Mouse (Mus musculus) yolk sac, embryonic 10.5 days (tissue): ENCODE measurements around the gene Ssr2.

ENCODE experiments used
- DNase-seq: peaks from one replicate; pipeline ENCODE4 v3.0.0-alpha.2; 2017; ENCODE audit warnings: low spot score

Gene Ssr2

GRCm38 (mm10) chr3:88575540-88575939 is at the start of gene Ssr2:
Gene Ssr2 (plus strand): TSS chr3:88575876.
- no peak for DNase-seq

DNA sequence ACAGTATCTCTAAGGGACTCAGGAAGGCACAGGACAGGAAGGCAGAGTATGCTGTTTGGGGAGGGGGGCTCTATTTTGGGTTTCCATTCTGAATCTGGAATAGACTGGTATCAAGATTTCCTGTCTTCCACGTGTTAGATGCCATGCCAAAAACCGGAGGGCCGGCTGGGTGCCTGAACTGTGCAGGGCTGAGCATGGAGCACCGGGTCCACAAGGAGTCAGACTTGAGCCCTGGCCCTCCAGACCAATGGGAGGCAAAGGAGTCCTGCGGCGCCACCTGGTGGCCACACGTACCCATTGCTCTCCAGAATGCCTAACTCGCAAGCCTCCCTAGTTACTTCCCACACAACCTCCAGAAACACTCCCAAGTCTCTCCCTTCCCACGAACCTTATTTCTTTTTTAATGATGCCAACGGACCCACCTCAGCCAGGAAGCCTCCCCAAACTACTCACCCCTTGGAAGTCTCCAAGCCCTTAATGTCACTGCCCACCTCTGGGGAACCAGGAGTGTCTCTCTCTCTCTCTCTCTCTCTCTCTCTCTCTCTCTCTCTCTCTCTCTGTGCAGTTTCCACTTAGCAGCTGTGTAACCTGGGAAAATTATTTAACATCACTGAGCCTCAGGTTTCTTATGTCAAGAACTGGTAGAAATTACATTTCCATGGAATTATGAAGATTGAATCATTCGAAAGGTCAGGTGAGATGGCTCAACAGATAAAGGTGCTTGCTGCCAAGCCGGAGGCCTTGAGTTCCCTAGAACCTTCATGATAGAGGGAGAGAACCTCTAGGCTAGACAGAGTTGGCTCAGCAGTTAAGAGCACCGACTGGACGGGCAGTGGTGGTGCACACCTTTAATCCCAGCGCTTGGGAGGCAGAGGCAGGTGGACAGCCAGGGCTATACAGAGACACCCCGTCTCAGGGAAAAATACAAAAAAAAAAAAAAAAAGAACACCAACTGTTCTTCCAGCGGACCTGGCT is 49.2 kb upstream of the Ssr2 start:
- DNase-seq: peak; percentile 81

- DNase-seq: no peak
These were observed 48.1 kb upstream of the Ssr2 start for GRCm38 (mm10) chr3:88527565-88527964.

DNA sequence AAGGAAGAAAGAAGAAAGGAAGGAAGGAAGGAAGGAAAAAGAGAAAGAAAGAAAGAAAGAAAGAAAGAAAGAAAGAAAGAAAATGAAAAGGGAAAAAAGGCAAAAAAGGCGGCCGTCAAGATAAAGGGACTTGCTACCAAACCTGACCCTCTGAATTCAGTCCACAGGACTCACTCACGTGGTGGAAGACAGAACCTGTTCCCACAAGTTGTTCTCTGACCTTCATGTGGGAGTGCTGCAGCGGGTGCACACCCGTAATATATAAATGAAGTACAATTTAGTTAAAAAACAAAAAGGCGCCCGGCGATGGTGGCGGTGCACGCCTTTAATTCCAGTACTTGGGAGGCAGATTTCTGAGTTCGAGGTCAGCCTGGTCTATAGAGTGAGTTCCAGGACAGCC is 47.0 kb upstream of the Ssr2 start:
- DNase-seq: no peak

- no peak for DNase-seq
These were observed 46.3 kb upstream of the Ssr2 start for GRCm38 (mm10) chr3:88529204-88530000.

DNA sequence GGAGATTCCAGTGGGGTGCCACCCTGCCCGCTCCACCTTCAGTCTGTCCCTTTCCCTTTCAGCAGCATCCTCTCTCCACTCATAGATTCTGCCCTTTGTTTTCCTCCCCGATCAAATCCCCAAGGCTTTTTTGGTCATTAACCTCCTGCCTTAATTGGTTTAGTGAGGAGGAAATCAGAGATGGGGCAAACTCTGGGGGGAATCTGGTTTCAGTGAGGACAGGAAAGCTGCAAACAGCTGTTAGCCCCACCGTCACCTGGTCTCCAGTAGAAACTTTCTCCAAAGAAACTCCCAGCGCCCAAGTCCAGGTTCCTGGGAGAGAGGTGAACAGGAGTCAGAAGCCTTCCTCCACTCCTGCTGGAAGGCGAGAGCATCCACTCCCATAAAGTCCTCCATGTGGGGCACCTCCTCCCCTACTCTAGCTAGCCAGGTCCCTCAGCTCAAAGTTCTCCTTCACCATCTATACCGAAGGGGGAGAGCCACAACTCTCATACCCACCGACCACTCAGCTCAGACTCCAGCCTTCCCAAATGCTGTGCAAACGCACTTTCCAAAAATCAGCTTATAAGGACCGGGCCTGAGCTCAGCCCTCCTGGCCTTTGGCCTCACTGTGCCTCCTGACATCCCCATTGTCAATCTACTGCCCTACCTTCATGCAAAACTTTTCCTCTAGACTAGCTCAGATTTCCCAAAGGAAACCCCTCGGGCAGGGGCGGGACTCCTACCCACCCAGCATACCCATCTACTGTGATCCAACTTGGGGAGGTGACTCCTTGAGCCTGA is 45.4 kb upstream of the Ssr2 start:
- no peak for DNase-seq

DNA sequence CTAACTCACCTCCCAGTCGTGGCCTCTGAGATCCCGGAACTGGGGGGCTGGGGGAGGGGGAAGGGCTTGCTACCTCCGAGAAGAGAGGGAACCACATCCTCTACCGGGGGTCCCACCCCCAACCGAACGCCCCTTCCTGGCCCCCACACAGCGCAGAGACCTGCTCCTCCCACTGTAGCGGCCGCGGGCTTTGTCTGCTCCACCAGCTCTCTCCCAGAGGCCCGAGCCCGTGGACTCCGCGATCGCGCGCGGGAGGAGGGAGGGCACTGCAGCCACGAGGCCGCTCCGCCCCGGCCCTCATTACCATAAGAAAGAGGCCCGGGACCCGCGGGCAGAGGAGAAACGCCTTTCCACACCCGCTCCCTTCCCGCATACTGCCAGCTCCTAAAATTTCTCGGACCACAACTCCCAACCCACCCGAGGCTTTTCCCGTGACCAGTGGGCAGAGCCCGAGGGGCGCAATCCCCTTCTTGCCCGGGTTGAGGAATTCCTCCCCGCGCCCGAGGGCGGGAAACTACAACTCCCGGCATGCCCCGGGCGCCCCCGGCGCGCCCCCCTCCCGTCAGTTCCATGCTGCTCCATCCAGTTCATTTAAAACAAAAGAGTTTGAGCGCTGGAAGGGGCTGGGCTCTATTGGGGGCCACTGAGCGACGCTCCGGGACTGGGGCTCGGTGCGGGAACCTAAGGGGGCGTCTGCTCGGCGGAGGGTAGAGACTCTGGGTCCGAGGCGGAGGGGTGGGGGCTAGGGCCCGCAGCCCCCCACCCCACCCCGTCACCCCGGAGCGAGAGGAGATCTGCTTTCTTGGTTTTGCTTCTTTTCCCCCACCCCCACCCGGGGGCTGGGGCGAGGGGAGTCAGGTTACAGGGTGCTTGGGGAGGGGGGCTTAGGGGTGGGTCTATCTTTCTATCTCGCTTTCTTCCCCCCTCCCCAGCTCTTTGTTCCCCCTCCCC is 44.1 kb upstream of the Ssr2 start:
- peak; percentile 93 for DNase-seq

DNA sequence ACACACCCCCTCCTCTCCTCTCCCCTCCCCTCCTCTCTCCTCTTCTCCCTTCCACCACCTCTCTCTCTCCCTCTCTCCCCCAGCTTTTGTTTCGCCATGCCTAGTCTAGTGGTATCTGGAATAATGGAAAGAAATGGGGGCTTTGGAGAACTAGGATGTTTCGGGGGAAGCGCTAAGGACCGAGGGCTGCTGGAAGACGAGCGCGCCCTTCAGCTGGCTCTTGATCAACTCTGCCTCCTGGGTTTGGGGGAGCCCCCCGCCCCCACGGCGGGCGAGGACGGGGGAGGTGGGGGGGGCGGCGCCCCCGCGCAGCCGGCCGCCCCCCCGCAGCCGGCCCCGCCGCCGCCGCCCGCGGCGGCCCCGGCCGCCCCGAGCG is 43.4 kb upstream of the Ssr2 start, which contains the start of gene Mex3a:
TSS of gene Mex3a (plus strand) at position 97 of the 376 bp plus-strand sequence.
- no peak for DNase-seq

DNA sequence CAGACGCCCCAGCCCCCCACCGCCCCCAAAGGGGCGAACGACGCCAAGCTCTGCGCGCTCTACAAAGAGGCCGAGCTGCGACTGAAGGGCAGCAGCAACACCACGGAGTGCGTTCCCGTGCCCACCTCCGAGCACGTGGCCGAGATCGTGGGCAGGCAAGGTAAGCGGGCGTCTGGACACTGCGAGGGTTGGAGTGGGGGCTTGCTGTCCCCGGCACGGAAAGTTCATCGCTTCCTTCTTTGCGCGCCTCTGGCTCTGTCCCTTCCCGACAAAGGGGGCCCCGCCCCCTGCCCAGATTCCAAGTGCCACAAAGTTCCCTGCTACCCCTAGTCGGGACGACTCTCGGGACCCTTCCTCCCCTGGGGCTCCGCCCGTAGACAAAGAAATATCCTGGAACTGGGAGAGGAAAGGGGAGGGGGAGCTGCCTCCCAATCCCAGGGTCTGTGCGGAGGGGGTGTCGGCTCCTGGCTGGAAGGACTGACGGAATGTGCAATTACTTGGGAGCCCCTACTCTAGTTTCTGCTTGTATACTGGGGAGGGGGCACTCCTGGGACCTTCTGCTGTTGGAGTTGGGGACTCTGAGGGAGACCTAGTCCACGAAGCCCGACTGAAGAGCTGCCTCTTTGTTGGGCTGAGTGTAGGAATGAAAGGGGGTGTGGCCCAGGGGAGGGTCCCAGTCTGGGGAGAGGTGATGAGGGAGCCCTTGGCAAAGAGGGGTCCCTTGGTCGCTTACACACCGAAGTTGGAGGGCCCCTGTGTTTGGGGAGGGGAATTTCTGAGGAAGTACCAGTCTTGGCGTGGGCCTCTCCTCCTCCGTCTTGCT is 42.8 kb upstream of the Ssr2 start:
- DNase-seq: peak; percentile 55

DNA sequence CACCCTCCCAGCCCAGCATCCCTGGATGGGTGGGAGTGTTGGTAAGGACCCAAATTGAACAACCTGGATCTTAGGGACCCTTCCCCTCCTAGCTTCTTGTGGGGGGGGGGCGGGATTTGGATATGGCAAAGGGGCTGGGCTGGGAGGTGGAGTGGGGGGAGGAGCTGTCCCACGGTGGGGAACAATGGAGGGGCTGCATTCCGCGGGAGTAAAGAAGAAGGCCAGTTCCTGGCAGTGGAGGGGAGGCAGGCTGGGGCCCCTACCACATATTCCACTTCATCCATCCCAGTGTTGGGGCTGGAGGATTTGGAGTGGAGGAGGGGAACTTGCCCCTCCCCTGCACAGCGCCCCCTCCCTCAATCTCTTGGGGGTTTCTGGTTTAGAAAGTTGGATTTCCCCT is 42.0 kb upstream of the Ssr2 start:
- no peak for DNase-seq

- no peak for DNase-seq
These were observed 40.7 kb upstream of the Ssr2 start for GRCm38 (mm10) chr3:88535005-88535404.

- DNase-seq: no peak
These were observed 40.1 kb upstream of the Ssr2 start for GRCm38 (mm10) chr3:88535527-88535926.

DNA sequence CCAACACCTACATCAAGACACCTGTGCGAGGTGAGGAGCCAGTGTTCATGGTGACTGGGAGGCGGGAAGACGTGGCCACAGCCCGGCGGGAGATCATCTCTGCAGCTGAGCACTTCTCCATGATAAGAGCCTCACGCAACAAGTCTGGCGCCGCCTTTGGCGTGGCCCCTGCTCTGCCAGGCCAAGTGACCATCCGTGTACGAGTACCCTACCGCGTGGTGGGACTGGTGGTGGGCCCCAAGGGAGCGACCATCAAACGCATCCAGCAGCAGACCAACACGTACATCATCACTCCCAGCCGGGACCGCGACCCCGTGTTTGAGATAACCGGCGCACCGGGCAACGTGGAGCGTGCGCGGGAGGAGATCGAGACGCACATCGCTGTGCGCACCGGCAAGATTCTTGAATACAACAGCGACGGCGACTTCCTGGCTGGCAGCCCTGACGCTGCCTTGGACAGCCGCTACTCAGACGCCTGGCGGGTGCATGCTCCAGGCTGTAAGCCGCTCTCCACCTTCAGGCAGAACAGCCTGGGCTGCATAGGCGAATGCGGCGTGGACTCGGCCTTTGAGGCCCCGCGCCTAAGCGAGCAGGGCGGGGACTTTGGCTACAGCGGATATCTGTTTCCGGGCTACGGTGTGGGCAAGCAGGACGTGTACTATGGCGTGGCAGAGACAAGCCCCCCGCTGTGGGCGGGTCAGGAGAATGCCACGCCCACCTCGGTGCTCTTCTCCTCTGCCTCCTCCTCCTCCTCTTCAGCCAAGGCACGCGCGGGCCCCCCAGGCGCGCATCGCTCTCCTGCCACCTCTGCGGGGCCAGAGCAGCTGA is 39.4 kb upstream of the Ssr2 start:
- DNase-seq: peak; percentile 91

GRCm38 (mm10) chr3:88537146-88537545 is 38.5 kb upstream of the Ssr2 start:
- DNase-seq: no peak

DNA sequence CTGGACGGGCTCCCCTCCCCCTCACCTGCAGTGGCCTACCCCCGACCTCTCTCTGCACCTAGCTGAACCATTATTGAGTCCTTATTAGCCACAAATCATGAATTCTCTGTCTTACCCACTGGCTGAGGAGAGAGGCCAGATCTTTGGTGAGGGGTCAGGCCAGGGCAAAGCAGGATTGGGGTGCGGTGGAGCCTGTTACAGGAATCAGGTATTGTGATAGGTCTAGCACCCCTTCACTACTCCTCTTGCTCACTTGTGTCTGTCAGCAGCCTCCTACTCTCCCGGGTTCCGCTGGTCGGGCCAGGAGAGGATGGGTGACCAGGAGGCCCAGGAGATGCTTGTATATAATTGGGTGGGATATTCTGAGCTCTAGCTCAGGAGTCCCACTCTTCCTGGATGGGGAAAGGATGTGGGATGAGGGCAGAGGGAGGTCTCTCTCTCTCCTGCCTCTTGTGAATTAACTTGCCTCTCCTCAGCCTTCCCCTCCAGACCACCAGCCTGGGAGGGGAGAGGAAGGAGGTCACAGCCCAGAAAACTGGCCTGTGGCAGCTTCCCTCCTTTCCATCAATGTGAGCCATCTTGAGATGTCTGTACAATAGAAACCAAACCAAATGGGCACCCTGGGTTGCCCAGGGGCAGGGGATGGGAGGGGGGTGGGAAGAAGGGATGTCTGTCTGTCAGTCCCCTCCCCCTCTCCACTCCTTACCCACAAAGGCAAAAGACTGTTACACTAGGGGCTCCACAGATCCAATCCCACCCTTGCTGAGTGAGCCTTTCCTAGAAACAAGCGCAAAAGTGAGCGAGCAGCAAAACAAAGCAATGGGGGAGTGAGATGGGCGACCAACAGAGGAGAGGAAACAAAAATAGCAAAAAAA is 37.2 kb upstream of the Ssr2 start:
- DNase-seq: no peak

- no peak for DNase-seq
These were observed 36.3 kb upstream of the Ssr2 start for GRCm38 (mm10) chr3:88539397-88539796.

DNA sequence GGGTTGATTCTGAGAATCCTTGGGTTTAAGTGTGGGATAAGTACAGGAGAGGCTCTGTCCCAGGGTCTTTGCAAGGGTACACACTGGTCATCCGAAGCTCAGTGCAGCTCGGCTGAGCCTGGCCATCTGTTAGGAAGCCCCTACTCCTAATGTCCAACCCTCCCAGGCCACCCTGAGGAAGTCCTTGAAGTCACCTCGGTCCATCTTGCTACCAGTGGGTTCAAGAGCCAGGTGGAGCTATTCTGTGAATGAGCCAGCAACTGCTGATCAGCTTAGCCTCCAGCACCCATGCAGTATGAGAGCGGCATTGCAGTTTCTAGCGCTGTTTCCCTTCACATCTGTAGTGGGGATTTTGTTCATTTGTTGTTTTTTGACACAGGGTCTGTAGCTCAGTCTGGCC is 35.6 kb upstream of the Ssr2 start:
- no peak for DNase-seq
